Mouse (Mus musculus): ENCODE measurements around the gene Susd4. TPM values are rescaled to one million over a fixed set of nuclear protein-coding genes. Genes with fewer than 3 reads are reported as not detected.

The Susd4 gene
- total RNA-seq, 2 experiments from 2014 or later: not detected

Other genes with a start within 250 kb of the Susd4 start
- gene Capn2, start 246.3 kb upstream of the Susd4 start, total RNA-seq (2015; ENCODE audit: low replicate concordance): 15.5 and 17.2 TPM in 2 replicates
- 6.7 and 15.0 TPM in 2 replicates for gene Capn2, start 246.3 kb upstream of the Susd4 start, total RNA-seq (2017; ENCODE audit: low replicate concordance)
- not detected in 2 replicates for gene Capn8, start 198.9 kb upstream of the Susd4 start, total RNA-seq (2015; ENCODE audit: low replicate concordance)
- gene Capn8, start 198.9 kb upstream of the Susd4 start, total RNA-seq (2017; ENCODE audit: low replicate concordance): not detected in 2 replicates
- not detected in 2 replicates for gene Ccdc185, start 14.7 kb upstream of the Susd4 start, total RNA-seq (2015; ENCODE audit: low replicate concordance)
- not detected in 2 replicates for gene Ccdc185, start 14.7 kb upstream of the Susd4 start, total RNA-seq (2017; ENCODE audit: low replicate concordance)
- 1.1 TPM in 1 of 2 replicates, not detected in the other for gene Tlr5, start 190.9 kb downstream of the Susd4 start, total RNA-seq (2015; ENCODE audit: low replicate concordance)
- gene Tlr5, start 190.9 kb downstream of the Susd4 start, total RNA-seq (2017; ENCODE audit: low replicate concordance): 0.26 TPM in 1 of 2 replicates, not detected in the other